Mouse (Mus musculus) ES-Bruce4 (cell line): ENCODE results near the gene Prlr.

ENCODE experiments used
- EP300 ChIP-seq: IDR thresholded peaks from 2 replicates; pipeline ENCODE4 v1.6.1; 2011; ENCODE audit warnings: low read depth, low read length; ENCODE audit not compliant: insufficient read depth
- POLR2A ChIP-seq: IDR thresholded peaks from one replicate; pipeline ENCODE4 v1.8.1; 2011; ENCODE audit warnings: low read length; ENCODE audit not compliant: insufficient read depth

- TF ChIP-seq EP300: no peak
- no peak for TF ChIP-seq POLR2A
Observed at GRCm38 (mm10) chr15:10338606-10339005, 161.6 kb downstream of the Prlr start.
